Mouse (Mus musculus) gastrocnemius, postnatal 36 days (tissue): Measurements from ENCODE around the gene Gm9903. TPM values are rescaled to one million over a fixed set of nuclear protein-coding genes. Genes with fewer than 3 reads are reported as not detected.

Source experiments
- DNase-seq, 2 experiments: peaks; one replicate each; pipeline ENCODE4 v3.0.0; 2022
- intact Hi-C: fragments of 180-260 bp; cut with DNase I; formaldehyde crosslinking; loops from one replicate; pipeline ENCODE4 v1.15.1; 2025
- total RNA-seq, 2 experiments: library from RNA; stranded (reverse); gene quantifications; 2 replicates each; pipeline ENCODE4 v1.2.3; 2021

The Gm9903 gene
- total RNA-seq, 2 experiments from 2014 or later: 0.42 to 0.54 TPM

GRCm38 (mm10) chr5:33638826-33639225 lies 9.1 kb downstream of the Gm9903 start:
- DNase-seq: no peak

GRCm38 (mm10) chr5:33640652-33641051 lies 10.9 kb downstream of the Gm9903 start:
- intact Hi-C loops: no loop called here
- peak in 1 of 2 experiments; percentile 30 for DNase-seq

More at GRCm38 (mm10) chr5:33638826-33639225, 9.1 kb downstream of the Gm9903 start:
- intact Hi-C loops: no loop called here

- intact Hi-C loops: loop anchor here (10.0 kb wide), 1 partner anchor 534 kb away; the partner anchor contains the start of gene Mxd4
- no peak for DNase-seq
Measured at GRCm38 (mm10) chr5:33651017-33651416, 21.3 kb downstream of the Gm9903 start.

GRCm38 (mm10) chr5:33651541-33651920 lies 21.8 kb downstream of the Gm9903 start:
- DNase-seq: no peak
- intact Hi-C loops: loop anchor here (10.0 kb wide), 1 partner anchor 533 kb away; the partner anchor contains the start of gene Mxd4

GRCm38 (mm10) chr5:33651921-33652782 lies 22.4 kb downstream of the Gm9903 start, which contains the start of gene Slbp:
Gene Slbp (minus strand): TSS chr5:33652574.
- intact Hi-C loops: loop anchor here (10.0 kb wide), 1 partner anchor 533 kb away; the partner anchor contains the start of gene Mxd4
- DNase-seq: peak; percentile 94 to 96

GRCm38 (mm10) chr5:33652783-33653173 lies 23.1 kb downstream of the Gm9903 start:
- intact Hi-C loops: loop anchor here (10.0 kb wide), 1 partner anchor 532 kb away; the partner anchor contains the start of gene Mxd4
- no peak for DNase-seq

- DNase-seq: no peak
- intact Hi-C loops: loop anchor here (10.0 kb wide), 1 partner anchor 530 kb away; the partner anchor contains the start of gene Mxd4
Measured at GRCm38 (mm10) chr5:33654424-33654823, 24.7 kb downstream of the Gm9903 start.

GRCm38 (mm10) chr5:33655251-33655840 lies 25.6 kb downstream of the Gm9903 start:
- intact Hi-C loops: loop anchor here (10.0 kb wide), 1 partner anchor 529 kb away; the partner anchor contains the start of gene Mxd4
- no peak for DNase-seq

GRCm38 (mm10) chr5:33656739-33657138 lies 27.0 kb downstream of the Gm9903 start:
- intact Hi-C loops: loop anchor here (10.0 kb wide), 1 partner anchor 528 kb away; the partner anchor contains the start of gene Mxd4
- no peak for DNase-seq

- intact Hi-C loops: loop anchor here (10.0 kb wide), 1 partner anchor 527 kb away; the partner anchor contains the start of gene Mxd4
- peak in 1 of 2 experiments; percentile 60 for DNase-seq
Measured at GRCm38 (mm10) chr5:33657251-33657786, 27.6 kb downstream of the Gm9903 start.

GRCm38 (mm10) chr5:33657787-33658663 lies 28.3 kb downstream of the Gm9903 start, which contains the start of the genes Tacc3 and Tmem129:
Gene Tacc3 (plus strand): TSS chr5:33658128.
Gene Tmem129 (minus strand): TSS chr5:33658416.
- DNase-seq: peak; percentile 95 to 96
- intact Hi-C loops: loop anchor here (10.0 kb wide), 1 partner anchor 527 kb away; the partner anchor contains the start of gene Mxd4

GRCm38 (mm10) chr5:33658664-33659050 lies 28.9 kb downstream of the Gm9903 start:
- no peak for DNase-seq
- intact Hi-C loops: loop anchor here (10.0 kb wide), 1 partner anchor 526 kb away; the partner anchor contains the start of gene Mxd4

- intact Hi-C loops: no loop called here
- DNase-seq: no peak
Measured at GRCm38 (mm10) chr5:33668223-33668622, 38.5 kb downstream of the Gm9903 start.

- DNase-seq: no peak
- intact Hi-C loops: no loop called here
Measured at GRCm38 (mm10) chr5:33671659-33672058, 41.9 kb downstream of the Gm9903 start.

GRCm38 (mm10) chr5:33674439-33674838 lies 44.7 kb downstream of the Gm9903 start:
- no peak for DNase-seq
- intact Hi-C loops: loop anchor here (2.0 kb wide), 1 partner anchor 64 kb away; no protein-coding TSS in a partner anchor

GRCm38 (mm10) chr5:33675964-33676363 lies 46.2 kb downstream of the Gm9903 start:
- intact Hi-C loops: loop anchor here (2.0 to 5.0 kb wide), 2 partner anchors 63 to 276 kb away; no protein-coding TSS in a partner anchor
- no peak for DNase-seq

GRCm38 (mm10) chr5:33678244-33678643 lies 48.5 kb downstream of the Gm9903 start:
- intact Hi-C loops: loop anchor here (5.0 kb wide), 1 partner anchor 274 kb away; no protein-coding TSS in a partner anchor
- no peak for DNase-seq

- intact Hi-C loops: no loop called here
- DNase-seq: no peak
Measured at GRCm38 (mm10) chr5:33681044-33681443, 51.3 kb downstream of the Gm9903 start.
